Mouse (Mus musculus) MN1 (cell line): ENCODE data around the gene Rnf185.

Experiments
- DNase-seq: peaks from one replicate; pipeline ENCODE4 v3.0.0-alpha.2; 2016; ENCODE audit warnings: low spot score

Gene Rnf185

DNA sequence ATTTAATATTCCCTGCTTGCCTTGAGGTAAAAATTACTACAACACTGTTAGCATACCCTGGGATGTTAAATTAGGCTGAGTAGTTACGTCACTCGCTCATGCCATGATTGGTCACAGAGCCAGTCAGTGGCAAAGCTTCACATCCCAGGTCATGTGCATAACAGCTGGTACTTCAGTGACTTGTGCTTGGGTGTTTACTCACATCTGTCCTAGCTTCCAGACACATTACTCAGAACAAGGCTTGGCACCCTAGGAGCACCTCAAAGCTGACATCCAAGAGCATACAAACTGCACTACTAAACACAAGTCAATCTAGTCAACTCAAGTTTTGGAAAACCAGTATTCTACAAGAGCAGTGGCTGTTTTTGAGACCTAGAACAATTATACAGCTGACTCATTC is 9.1 kb downstream of the Rnf185 start:
- no peak for DNase-seq

DNA sequence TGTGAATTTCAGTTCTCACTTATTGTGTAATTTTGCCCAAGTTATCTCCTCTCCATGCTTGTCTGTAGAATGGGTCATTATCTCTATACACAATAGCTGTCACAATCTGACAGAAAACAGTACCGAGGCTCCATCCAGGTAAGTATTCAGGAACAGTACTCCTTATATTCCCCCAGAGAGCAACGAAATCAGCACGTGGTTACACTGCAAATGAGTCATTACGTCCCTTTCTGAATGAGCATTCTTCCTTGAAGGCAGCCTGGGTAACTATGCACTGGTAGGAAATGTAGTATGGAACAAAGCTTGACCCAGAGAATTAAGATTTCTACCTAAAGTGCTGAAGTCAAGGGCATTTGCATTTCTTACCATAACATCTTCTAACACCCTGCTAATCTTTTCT is 9.5 kb downstream of the Rnf185 start:
- no peak for DNase-seq

DNA sequence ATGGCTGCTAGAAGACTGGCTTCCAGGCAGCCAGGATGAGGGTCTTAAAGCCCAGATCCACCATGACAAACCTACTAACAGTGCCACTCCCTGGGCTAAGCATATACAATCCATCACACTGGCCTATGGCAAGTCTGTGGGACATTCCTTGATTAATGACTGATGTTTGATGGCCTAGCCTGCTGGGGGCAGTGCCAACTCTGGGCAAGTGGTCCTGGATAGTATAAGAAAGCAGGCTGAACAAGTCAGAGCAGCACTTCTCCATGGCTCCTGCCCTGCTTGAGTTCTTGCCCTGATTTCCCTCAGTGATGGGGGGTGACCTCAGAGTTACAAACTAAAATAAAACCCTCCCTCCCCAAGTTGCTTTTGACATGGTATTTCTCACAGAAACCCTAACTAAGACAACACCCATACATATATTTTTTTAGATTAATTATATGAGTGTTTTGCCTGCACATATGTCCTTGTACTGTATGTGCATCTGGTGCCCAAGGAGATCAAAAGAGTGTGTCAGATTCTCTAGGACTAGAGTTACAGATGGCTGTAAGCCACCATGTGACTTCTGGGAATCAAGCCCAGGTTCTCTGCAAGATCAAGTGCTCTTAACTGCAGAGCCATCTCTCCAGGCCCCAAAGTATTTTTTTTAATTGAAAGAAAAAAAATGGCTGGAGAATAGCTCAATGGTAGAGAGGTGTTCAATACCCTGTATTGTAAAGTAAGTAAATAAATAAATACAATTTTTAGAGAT is 10.3 kb downstream of the Rnf185 start:
- DNase-seq, result peak; percentile 87

DNA sequence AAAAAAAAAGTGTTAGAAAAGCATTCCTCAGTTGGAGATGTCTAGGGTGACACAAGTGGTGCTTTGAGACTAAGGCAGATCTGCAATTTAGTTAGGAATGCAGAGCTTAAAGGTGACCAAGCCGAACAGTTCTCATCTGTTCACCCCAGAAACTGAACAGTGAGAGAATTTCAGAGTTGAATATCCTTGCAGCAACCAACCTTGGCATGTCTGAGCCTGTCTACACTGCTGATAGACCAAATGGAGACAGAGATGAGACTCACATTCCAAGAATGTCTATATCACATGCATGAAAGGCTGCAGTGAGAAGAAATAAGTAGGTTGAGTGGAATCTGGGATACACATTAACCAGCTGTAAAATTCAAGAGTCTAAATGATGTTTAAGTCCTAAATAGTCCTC is 14.5 kb downstream of the Rnf185 start:
- DNase-seq, result no peak

DNA sequence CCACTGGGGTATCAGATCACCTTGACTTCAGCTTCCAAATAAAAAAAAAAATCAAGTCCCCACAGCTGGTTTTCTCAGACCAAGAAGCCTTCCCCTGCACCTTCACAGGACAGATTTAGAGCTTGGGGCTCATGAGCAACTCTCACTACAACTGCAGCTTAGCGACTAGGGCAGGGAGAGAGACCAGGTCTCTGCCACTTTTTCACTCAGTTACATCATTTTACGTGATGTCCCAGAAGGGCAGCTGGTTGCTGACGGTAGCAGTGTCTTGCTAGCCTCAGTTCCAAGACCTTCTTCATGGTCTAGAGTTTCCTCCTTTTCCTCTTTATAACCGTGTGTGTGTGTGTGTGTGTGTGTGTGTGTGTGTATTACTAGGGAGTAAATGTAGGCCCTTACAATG is 18.4 kb downstream of the Rnf185 start:
- peak; percentile 86 for DNase-seq

DNA sequence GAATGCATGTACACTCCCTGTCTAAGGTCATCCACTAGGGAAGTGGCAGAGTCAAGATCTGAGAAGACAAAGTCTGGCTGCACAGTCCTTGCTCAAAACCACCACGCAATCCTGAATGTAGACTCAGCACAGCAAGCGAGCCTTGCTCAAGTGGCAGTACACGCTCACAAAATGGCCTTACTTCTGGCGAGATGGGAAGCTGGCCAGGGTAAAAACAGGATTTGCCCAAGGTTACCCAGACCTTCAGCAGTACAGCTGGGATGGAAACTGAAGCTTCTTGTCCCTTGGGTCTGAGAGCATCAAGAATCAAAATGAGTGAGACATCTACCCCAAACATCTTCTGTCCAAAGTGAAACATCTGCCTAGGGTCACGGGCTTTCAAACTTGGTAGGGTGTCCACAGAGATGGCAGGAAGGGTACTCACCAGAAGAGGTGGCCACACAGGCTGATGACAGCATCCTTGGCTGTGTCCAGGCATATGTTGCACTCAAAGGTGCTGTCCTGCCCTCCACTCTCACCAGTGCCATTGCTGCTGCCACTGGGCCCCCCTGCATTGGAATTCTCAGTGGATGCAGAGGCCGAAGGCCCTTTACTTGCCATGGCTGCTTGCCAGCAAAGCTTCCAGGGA is 20.1 kb downstream of the Rnf185 start:
- no peak for DNase-seq

DNA sequence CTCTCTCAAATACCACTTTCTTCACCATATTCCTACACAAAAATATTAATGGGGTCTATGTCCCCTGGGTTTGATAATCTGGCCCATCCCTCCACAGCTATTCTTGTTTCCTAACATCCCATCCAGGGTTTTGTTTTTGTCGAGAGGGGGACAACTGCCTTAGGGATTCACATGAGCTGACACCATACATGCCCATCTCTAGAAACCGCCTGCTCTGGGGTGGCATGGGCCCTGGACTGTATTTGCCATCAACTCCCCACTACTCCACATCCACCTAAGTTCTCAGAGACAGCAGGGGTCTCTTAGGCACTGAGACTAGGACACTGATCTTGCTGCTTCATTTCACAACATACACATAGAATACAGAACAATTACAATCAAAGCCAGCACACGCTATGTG is 20.6 kb downstream of the Rnf185 start:
- DNase-seq, result no peak

DNA sequence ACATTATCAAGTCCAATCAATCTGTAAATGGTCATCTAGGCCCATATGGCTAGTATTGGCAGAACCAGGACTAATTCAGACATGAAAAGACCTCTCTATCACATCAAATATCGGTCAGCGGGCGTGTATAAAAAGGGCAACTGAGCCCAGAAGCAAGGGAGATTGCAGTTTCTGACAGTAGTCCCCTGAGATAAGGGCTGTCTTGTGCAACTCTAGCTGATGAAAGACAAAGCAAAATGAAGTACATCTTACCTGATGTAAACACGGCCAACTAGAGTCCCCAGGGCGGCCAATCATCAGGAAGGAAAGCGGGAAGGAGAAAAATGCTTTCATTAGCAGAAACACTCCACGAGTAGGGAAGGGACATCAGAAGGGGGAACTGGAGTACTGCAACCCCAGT is 23.5 kb downstream of the Rnf185 start:
- DNase-seq, result no peak

DNA sequence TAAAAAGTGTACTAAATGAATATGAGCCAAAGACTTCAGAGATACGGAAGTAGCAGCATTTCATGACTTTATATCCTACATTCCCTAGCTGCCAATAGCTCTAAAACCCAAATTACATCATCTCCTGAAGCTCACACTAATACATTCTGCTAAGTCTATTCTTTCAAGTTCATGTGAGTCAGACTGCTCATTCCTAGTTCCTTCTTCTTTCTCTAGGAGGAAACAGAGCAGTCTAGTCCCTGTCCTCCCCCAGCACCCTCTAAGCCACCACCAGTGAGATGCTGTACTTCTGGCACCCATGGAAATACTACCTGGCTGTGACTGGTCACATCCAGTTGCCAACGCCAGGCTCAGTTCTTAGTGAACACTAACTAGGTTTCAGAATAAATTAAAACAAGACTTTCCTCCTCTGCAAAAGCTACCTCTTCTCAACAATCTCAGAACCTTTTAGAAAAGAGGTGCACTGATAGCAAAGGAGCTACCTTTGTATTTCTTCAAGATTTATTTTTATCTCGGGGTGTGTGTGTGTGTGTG is 24.4 kb downstream of the Rnf185 start:
- no peak for DNase-seq

DNA sequence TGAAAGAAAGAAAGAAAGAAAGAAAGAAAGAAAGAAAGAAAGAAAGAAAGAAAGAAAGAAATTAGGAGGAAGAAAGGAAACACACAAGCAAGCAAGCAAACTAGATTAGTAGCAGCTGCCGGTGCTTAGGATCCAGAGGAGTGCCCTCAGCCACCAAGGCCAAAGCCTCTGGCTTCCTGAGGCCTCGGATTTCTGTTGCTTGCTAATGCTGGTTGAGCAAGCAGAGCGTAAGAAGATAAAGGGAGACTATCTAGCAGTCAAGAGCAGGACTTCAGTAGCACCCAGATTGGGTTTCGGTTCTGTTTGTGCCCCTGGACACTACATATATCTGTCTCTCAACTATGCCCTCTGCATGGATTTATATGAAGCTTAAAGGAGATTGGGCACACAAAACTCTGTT is 29.9 kb downstream of the Rnf185 start:
- DNase-seq, result no peak

DNA sequence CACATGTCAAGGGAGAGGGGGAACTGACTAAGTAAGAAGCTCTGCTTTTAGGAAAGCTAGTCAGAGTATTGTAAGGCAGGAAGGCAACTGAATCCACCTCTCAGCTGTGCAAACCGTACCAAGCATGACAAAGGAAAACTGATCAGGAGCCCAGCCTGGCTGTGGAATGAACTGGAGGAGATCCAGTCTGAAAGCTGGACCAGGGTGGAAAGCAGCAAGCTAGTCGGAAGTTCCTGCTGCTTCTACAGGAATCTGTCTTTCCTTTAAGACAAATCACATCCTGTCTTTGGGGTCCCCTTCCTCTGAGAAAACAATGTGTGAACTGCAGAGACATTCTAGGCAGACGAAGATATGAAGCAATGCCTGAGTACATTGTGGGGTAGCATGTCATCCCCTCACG is 33.4 kb downstream of the Rnf185 start:
- no peak for DNase-seq

DNA sequence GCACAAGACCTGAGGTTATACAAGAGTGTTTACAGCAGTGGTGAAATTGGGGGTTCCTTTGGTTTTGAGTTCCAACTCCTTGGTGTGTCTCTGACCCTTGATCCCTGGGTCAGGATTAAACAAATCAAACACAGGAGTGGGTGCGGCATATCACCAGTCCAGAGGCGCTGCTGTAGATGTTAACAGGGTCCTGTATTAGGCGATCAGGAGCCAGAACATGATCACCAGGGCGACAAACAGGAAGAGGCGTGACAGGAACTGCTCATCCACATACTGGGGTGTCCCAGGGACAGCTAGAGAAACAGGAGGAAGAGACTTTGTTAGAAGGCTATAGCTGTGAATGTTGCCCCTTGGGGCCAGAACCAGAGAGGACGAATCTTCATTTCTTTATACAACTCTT is 34.4 kb downstream of the Rnf185 start:
- DNase-seq, result no peak

DNA sequence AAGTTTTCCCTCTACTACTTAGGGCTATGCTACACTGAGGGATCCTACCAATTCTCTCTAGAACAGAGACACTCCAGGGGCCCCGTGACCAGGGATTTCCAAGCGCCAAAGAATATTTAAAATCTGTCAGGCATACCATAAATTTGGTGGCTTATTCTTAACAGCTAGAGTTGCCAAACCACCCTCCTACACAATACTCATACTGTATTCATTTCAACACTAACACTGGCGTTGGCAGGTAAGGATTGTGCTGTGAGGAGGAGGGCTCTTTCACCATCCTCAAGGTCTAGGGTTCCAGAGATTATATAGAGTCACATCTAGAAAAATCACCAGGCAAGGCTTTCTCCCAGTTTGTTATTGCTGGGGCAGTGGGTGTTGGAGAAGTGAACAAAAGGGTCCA is 35.8 kb downstream of the Rnf185 start:
- DNase-seq, result no peak

DNA sequence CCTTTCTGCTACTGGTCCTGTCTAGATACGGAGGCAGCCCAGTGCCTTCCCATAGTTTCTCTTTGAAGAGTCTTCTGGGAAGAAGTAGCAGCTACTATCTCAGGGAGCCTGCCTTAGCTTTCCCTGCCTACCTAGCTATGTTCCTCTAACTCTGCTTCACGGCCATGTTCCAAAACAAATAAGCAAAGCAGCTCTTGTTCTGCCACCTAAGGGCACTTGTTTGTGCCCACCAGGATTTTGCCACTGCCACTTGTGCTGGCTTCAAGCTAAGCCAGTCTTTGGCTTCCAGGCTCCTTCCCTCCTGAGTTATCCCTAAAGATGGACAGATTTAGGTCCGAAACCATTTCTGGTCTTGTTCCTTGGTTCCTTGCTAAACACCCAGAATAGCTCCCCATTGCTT is 40.1 kb downstream of the Rnf185 start:
- no peak for DNase-seq

DNA sequence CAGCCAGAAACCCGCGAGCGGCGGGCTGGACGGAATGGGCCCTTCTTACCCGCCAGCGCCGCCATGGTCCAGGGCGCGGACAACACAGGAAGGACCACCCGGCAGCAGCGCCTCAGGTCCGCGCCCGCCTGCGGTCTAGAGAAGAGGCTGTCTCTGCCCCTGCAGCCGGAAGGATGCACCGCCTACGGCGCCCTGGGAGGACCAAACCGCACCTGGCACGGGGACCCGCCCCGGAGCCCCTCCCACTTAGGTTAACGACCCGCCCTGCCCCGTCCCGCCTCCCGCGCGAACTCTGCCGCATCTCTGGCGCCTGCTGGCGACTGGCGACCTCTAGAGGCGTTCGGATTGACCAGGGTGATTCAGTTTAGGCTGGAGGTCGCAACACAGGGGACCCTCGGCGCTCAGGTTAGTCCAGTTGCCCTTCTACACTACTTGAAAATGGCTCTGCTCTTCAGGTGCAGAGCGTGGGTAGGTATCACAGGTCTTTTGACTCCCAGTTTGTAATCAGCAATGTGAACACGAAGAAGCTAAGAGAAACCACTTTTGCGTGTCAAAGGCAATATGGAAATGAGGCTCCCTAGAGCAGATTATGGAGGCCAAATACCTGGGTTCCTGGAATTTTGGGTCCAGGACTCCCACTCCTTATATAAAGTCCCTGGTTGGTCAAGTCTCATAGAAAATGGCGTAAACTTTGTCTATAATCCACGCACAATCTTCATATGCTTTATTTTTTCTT is 43.0 kb downstream of the Rnf185 start, which contains the start of gene Limk2:
Limk2 (minus strand) TSS at position 193 of the 736 bp plus-strand sequence.
- peak; percentile 98 for DNase-seq

DNA sequence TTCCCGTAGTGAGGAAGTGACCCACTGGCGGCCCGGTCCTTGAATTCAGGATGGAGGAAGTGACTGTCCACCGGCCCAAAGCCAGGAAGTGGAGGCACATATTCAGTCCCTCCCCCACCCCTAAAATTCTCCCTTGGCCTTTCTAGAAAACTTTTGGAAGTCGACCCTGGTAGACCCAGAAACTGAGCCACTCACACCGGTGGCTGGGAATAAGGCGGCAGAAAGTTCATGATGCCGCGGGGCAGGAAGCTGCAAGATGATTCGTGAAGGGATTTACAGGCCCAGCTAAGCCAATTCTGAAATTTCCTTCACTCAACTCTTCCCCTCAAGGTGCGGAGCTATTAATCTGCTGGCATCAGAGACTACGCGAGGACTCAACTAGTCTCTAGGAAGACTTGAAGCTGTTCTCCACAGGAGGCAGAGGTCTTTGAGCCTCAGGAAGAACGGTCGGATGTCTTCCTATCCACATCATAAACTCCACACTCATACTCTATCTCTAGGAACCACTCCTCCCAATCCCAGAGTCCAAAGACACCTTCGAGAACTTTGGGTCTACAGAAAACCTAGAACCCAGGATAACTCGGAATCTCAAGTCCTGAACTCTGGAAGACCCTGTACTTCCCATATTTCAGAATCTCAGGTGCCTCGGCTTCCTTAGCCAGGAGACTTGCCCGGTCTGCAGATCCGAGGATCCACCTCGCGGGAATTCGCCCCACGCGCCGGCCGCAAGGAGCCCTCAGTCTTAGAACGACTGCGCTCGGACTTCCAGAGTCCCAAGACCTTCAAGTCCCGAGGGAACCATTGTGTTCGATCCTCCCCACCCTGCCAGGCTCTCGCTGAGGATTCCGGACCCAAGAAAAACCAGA is 43.8 kb downstream of the Rnf185 start:
- DNase-seq, result no peak

DNA sequence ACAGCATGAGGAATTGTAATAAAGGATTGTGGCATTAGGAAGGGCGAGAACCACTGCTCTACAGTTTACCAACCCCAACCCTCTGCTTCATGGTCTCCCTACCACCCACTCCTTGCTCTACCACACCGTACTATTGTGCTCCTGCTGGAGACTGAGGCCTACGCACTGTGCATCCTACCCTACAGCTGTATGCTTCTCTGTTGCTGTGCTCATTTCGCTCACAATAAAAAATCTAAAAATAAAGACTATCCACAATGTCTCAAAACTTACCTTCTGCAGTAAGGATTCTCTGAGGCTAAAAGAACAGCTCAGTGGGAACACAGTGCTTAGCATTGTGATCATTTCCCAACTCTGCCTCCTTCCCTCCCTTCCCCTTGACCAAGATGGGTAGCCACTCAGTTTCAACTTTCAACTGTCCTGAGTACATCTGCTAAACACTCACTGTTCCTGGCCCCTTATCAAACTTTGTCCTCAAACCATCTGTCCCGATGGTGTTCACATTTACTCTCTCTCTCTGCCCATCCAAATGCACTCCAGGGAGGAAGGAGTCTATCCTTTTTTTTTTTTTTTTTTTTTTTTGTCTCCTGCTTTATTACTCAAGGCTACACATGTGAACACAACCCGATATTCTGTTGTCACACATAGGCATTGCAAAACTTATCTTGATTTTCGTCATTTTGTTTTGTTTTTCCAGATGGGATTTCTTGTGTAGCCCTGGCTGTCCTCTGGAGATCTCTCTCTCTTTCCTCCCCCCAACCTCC is 47.7 kb downstream of the Rnf185 start:
- peak; percentile 72 for DNase-seq

DNA sequence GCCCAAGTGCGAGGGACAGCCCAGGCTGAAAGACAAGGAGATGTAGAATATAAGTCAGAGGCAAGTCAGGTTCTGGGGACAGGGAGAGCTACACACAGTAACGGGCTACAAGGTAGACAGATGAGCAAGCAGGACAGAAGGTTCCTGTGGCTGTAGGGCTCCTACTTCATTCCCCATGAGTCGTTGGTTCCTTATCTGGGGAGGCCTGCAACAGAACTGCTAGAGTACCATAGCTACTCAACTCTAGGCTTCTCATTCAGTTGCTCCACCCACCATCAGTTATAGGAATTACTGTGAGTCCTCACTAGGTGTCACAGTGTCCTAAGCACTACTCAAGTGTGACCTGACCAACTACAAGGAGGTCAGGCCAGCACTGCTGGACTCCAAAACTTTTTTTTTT is 49.1 kb downstream of the Rnf185 start:
- DNase-seq, result no peak

DNA sequence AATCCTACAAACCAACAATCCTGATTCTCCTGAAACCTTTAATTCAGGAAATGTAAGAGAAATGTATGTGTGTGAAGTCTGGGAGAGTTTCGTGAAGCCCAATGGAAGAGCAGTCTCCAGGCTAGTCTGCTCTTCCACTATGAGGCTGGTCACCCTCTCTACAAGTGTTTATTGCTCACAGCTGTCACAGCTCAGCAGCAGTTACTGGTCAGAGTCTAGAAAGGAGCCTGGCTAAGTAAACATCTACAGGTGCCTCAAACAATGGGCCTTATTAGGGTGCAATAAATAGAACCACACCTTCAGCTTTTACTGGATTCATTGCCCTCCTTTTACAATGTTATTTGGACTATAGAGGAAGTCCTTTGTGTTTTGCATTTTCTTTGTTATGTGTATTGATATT is 53.8 kb downstream of the Rnf185 start:
- no peak for DNase-seq

DNA sequence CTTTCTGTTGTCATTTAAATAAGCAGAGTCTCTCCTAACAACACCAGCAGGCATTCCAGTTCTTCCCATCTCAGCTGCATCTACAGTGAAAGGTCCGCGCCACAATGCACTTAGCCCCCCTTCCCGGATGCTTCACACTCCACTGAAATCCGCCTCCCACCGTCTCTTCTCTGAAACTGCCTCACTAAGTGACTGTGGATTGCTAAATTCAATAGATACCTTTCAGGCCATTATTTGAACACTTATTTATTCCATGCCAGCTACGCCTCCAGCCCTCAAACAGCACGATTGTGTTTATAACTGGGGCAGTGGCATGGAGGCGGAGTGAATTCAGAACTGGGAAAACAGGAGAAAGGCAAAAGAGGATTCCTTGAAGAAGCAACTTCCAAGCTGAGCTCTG is 55.6 kb downstream of the Rnf185 start:
- DNase-seq, result no peak

DNA sequence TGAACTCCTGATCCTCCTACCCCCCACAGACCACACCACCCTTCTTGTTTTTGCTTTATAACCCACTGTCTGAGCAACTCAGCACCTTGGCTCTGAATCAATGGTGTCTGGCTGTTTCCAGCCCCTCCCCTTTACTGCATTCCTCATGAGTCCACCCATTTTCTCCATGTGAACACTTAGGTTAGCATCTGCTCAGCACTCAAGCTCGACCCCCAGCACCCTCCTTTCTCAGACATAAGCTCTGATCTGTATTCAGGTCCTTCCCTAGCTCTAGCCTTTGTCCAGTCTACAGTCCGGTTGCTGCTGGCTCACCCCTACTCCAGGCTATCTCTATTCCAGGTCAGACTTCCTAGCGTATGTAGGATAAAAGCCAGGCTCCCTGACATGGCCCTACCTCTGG is 56.1 kb downstream of the Rnf185 start:
- DNase-seq, result no peak
